Mouse (Mus musculus): ENCODE results near the gene Tmc8.
"Not testable (repeated sequence)": the region's sequence is repeated elsewhere in the genome, so short reads cannot be mapped to it uniquely, and the experiment has no call there.

Tmc8 gene

DNA sequence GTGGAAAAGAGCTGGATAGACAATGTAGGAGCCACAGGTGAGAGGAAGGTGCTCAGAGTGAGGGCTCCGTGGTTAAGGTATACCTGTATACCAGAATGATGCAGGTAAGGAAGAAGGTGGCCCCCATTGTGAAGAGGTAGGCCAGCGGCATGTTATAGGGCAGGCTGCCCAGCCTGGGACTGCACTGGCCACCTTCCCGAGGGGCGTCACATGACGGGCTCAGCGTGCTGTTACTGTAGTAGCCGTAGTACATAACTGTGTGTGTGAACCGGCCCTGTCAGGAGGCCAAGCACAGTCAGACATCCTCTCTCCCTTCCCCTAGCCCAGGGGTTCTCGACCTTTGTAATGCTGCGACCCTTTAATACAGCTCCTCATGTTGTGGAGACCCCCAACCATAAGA is 7.0 kb upstream of the Tmc8 start:
- DNase-seq (ENCODE audit: low spot score in 2 of 2): no peak

DNA sequence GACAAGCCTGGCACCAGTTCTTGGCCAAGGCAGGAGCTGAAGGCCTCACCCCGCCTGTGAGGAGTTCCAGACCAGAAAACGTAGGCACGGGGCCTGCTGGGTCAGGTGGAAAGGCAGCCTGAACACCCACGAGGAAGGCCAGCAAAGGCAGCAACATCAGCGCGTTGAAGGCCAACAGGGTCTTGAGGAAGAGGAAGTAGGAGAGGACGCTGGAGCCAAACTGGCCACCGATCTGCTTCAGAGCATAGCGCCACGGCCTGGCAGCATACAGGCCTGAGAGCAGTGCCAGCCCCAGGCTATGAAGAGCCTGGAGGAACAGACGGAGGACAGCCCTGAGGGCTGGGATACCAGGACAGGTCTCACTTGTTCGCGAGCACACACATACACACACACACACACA is 6.3 kb upstream of the Tmc8 start:
- DNase-seq (ENCODE audit: low spot score in 2 of 2): no peak

DNA sequence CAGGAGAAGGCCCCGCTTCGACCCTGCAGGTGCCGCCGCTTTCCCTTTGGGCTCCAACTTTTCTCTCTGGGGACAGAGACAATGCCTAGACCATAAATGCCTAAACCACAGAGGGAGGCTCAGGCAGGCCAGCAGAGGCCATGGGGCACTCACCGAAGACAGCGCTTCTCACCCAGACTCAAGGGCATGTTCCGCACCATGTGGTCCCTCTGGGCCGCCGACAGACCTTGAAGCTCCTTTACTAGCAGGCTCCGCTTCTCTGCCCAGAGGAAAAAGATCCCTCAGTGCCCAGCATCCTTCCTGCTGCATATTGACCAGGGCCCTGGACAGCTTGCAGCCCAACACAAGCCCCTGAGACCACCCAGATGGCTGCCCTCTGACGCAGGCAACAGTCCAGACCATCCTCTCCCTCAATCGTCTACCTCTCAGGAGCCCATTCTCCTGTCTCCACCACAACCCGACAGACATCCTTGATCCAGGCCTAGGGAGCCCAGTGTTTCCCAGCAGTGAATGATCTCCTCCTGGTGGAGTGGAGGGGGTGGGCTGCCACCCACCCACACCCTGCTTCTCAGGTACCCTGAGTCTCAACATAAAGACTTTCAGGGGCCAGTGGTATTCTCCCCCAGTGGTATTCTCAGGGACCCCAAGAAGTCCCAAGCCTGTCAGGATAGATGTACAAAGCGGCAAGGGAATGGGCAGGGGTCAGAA is 5.6 kb upstream of the Tmc8 start:
- no peak for DNase-seq (ENCODE audit: low spot score in 2 of 2)

DNA sequence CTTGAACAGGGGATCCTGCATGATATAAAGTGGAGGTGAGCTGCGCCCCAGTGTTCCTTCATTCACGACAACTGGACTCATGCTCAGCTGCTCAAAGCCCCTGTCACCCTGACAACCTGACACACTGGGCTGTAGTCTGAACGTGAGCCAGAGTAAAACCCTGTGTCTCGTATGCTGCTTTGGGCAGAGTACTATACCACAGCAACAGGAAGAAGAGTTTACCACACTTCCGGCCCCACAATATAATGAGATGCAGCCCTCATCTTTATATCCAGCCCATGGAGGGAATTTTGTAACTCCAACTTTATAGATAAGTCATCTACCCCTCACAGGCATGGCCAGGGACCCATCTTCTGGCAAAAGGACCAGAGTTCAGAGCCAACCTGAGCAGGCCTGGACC is 4.8 kb upstream of the Tmc8 start:
- DNase-seq (ENCODE audit: low spot score in 2 of 2): no peak

DNA sequence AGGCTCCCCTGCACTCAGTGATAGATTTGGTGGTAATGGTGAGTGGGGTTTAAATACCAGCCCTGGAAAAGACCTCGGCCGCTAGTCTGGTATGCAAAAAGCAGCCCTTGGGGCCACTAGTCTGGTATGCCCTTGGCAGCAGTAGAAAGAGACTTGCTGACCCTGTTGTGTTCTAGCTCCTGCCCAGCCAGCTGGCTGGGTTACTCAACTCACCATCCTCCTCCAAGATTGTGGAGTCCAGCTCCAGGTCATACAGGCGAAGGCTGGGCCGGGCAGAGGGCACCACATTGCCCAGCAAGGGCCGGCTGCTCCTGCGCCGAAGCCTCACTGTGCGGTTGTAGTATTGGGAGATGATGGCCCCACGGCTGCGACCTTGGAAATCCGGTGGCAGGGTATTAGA is 3.8 kb upstream of the Tmc8 start:
- no peak for DNase-seq (ENCODE audit: low spot score in 2 of 2)

DNA sequence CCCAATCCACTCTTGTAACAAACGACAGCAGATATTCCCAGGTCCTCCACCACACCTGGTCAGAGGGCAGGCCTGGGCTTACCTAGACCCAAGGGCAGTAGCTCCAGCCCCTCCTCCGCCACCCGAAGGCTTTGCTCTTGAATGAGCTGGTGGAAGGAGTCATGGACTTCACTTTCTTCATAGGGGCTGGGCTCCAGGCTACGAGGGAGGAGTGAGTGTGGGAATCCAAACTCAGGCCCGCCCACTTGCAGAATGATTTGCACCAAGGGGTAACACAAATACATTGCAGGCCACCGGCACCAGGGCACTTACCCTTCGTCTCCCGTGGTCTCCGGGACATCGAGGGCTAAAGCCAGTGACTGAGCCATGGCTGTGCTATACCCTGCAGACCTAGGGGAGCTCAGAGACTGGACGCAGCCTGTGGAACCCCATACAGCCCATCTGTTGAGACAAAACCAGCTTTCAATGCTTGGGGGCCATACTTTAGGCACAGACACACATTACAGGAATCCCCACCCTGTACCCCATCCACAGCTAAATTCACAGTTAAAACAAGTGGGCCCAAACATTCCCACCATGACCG is 2.9 kb upstream of the Tmc8 start:
- DNase-seq (ENCODE audit: low spot score in 2 of 2): no peak

DNA sequence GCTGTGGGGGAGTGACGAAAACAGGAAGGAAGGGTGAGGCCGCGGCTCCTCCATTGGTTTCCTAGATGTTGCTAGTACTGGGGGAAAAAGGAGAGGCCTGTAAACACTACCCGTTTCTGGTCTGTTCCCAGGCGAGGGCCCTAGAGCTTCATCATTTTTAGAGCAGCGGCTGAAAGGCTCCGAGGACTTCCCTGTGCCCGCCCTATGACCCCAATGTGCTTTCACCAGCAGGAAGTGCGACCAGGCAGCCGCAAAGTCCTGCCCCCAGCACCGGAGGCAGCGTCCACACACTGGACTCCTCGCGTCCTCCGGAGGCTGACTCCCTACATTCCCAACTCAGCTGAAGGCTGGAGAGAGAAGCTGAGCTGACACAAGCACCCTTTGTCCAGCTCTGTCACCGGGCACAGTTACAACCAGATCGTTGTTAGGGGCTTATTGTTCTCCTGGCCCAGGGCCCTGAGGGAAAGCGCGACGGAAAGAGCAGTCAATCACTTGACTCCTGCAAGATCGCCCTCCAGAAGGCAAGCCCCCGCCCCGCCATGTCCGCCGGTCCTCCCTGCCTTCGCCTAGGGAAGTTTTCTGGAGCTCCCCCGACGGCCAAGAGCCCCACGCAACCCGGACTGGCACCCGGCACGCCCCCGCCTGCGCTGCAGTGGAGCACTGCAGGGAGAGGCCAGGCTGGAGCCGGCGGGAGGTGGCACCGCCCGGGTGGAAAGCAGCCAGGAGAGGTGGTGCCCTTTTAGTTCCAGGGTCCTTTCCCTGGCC is 2.3 kb upstream of the Tmc8 start:
- DNase-seq (ENCODE audit: low spot score in 2 of 2): no peak

DNA sequence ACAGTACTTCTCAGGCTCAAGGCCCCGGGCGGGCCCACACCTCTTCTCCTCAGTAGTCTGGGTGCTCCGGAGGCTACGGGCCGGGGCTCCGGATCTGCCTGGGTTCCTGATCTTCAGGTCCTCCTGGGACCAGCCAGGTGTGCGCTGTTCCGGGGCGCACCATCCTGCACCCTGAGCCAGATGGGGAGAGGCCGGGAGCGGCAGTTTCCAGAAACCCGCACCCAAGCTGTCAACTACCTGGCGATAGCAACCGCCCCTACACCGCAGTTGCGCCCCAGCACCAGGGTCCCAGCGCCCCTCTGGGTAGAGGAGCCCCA is 1.7 kb upstream of the Tmc8 start:
- DNase-seq (ENCODE audit: low spot score in 2 of 2): no peak

DNA sequence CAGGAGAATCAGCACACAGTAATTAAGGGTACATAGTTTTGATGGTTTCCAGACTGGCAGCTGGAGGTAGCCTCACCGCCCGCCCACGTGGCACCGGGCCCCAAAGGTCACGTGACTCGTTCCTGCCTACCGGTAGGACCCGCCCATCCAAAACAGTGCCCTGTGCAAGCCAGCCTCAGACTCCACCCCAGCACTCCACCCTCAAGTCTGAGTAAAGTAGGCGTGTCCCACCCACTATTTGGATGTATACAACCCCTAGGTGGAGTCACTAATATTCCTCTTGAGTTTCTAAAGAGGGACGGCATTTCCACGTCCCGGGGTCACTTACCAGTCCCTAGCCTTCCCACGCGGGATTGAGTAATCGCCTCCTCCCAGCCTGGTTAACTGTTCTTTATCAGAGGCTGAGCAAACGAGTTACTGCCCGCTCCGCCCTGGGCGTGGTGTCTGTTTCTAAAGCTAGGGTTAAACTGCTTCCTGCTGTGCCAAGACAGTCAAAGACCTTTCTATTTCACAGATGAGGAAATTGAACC is 1.2 kb upstream of the Tmc8 start:
- no peak for DNase-seq (ENCODE audit: low spot score in 2 of 2)

DNA sequence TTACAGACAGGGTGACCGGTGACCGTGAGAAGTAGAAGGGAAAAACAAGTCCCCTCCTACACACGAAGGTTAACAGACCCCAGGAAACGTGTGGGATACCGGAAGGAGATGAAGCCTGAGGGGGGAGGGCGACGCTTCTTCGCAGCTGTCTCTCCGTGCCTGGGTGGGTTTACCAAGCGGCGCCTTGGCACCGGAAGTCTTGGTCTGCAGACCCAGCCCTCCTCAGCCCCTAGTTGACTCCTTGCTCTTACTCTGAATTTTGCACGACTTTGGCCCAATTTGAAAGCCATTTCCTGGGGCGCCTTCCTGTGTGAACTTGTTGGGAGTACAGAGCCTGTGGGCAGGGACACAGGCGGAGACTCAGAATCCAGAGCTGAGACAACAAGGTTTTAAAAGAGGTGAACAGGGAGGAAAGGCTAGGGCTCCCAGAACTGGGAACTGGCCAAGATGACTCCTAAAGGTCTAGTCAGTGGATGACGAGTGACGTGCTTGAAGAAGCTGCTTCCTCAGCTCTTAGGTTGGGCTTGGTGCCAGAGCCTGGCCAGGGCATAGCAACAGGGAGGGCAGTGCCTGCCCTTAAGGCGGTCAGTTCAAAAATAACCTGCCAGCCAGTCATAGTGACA is 566 bp upstream of the Tmc8 start:
- DNase-seq (ENCODE audit: low spot score in 2 of 2): no peak

DNA sequence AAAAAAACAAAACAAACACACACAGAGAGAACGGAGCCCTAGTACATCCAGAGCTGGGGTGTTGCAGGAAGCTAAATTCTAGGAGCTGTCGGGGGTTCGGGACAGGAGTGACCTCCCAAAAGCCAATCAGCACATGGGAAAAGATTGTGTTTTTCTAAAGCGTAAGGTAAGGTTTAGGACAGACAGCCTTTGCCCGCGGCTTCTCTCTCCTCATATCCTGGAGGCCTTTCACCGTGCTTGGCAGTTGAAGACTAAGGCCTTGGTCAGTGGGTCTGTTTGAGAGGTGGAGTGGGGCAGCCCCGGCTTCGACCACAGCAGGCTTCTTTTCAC is 794 bp downstream of the Tmc8 start:
- no peak for DNase-seq (ENCODE audit: low spot score in 2 of 2)

DNA sequence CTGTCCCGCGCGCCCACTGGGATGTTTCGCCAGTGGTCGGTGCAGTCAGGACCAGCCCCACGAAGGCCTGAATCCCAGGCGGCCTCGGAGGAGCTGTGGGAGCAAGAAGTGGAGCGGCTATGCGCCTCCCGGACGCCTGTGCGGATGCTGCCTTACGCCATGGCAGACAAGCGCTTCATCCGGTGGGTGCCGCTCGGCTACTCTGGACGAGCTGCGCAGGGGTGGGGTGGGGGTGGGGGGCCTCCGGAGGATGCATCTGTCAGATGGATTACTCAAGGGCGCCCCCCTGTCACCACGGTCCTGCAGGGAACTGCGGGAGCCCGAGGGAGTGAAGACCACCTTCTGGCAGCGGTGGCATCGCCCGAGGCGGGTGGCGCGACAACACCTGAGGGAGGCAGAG is 1.2 kb downstream of the Tmc8 start:
- DNase-seq (ENCODE audit: low spot score in 2 of 2): peak in 1 of 2 experiments; percentile 69

DNA sequence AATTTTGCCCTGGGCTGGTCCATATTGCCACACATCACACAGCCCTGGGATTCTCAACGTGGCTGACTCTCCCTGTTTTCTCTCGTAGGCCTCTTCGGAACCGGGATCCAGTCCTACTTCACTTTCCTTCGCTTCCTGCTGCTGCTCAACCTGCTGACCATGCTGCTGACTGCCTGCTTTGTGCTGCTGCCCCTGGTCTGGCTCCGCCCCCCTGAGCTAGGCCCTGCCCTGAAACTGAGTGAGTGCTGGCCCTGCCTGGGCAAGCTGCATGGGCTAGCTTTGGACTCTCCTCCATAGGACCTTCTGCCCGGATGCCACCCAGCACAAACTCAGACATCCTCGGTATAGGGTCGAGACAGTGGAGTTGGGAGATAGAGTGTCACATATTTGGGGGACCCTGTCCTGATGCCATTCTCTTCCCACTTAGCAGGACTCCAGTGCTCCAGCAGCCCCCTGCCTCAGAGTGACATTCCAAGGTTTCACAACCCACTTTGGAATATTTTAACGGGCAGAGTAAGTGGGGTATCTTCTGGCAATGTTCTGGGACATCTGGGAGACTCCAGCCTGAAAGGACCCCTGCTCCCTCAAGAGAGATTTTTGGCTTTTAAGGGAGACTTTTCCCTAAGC is 1.9 kb downstream of the Tmc8 start:
- no peak for DNase-seq (ENCODE audit: low spot score in 2 of 2)

DNA sequence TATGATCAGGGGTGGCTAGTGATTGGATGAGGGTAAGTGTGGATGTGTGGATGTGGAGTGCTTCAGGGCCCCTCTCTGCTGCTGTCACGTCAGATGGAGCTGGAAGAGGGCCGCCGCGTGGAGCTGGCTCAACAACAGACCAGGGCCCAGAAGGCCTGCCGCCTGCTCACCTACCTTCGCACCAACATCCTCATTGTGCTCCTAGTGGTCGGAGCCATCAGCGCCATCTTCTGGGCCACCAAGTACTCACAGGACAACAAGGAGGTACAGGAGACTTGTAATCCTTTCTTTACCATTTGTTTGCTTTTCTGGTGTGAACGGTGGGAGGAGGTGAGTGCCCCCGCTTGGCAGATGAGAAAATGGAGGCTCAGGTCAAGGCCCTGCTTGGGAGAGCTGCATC is 4.4 kb downstream of the Tmc8 start:
- DNase-seq (ENCODE audit: low spot score in 2 of 2): no peak

DNA sequence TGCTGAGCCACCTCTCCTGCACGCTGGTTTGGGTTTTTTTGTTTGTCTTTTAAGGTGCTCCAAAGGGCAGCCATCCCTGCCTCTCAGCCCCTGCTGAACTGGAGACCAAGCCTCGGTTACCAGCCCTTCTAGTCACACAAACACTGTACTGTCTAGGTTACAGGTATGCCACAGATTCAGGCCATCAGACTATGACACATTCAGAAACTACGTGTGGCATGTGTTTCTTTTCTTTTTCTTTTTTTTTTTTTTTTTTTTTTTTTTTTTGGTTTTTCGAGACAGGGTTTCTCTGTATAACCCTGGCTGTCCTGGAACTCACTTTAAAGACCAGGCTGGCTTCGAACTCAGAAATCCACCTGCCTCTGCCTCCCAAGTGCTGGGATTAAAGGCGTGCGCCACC is 6.6 kb downstream of the Tmc8 start:
- DNase-seq (ENCODE audit: low spot score in 2 of 2): not testable (repeated sequence)

DNA sequence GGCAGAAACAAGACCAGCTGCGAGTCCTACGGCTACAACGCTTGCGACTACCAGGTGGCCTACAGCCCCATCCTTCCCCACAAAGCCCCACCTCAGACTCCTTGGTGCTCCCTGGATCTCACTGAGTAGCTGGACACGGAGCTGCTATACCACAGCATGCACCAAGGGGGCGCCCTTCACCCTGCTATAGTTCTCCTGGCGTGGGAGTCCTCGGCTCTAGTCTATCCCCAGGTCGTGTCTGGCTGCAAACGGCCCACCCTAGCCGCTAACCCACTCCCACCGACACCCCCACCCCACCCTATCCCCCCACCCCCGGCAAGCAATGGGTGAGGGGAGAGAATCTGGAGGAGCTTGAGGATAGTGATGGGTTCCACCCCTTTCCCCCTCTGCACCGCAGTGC is 8.4 kb downstream of the Tmc8 start:
- peak in 1 of 2 experiments; percentile 53 for DNase-seq (ENCODE audit: low spot score in 2 of 2)

DNA sequence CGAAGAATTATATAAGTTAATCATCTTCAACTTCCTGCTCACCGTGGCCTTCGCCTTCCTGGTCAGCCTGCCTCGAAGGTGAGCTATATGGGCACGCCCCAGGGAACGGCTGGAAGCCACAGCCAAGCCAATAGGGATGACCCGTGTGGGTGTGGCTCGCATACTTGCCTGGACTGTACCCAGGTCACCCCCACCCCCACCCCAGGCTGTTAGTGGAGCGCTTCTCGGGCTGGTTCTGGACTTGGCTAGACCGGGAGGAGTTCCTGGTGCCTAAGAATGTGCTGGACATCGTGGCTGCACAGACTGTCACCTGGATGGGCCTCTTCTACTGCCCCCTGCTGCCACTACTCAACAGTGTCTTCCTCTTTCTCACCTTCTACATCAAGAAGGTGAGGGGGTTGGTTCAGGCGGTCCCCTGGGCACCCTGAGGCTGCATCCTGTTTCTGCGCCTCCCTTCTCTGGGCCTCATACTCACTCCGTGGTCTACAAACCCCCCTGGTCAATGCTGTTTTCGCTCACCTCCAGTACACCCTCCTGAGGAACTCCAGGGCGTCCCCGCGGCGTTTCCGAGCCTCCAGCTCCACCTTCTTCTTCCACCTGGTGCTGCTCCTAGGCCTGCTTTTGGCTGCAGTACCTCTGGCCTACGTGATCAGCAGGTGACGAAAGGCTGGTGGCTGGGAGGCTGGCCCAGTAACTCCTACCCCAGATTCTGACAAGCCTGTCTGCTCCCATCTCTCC is 9.0 kb downstream of the Tmc8 start:
- no peak for DNase-seq (ENCODE audit: low spot score in 2 of 2)

DNA sequence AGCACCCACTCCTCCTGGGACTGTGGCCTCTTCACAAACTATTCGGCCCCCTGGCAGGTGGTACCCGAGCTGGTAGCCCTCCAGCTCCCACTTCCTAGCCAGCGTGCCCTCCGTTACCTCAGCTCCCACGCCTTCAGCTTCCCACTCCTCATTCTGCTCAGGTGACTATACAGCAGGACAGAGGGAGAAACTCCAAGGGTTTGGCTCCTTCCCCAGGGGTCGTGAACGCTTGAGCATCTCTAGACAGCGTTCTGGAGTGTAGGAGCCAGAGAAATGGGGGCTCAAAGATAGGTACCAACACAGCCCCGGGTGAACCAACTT is 9.5 kb downstream of the Tmc8 start:
- no peak for DNase-seq (ENCODE audit: low spot score in 2 of 2)

DNA sequence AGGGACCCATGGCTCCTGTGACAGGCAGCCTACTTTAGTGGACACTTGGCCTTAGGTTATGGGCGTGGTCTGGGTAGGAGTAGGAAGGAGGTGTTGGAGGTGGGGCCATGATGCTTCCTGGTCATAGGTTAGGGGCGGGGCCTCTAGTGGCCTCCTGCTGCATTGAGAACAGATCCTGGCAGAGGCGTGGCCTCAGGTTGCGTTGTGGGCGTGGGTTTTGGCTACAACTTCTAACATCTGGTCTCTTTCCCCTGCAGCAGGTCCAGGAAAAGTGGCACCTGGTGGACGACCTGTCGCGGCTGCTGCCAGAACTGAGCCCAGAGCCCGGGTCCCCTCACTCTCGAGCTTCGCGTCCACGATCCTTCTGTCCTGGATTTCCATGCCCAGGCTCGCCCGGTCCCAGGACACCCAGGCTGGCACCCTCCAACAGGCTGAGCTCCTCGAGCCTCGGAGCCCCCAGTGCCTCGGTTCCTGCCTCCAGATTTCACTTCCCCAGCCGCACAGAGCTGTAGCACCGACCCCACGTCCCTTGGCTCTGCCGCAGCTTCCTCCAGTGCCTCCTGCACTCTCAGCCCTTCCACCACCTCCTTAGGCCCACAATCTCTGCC is 10.5 kb downstream of the Tmc8 start:
- no peak for DNase-seq (ENCODE audit: low spot score in 2 of 2)

DNA sequence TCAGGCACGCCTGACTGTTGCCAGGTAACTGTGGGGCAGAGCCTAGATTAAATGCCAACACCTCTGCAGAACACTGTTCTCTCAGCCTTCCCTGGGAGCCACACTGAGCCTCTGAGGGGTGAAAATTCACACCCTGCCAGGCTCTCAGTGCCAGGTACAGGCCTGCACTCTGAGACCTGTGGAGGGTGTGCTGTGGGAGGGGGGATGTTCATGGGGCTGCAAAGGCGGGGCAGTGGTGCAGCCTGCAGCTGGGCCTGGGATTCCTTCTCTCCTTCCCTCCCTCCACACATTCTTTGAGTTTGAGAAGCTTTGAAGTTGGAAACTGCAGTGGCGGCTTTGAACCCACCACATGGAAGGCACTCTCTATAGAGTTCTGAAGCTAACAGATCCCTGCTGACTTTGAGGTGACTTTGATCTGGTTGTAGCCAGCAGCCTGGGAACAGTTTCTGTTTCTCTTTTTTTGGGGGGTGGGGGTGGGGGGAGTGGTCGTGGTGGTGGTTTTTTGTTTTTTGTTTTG is 12.2 kb downstream of the Tmc8 start:
- no peak for DNase-seq (ENCODE audit: low spot score in 2 of 2)

DNA sequence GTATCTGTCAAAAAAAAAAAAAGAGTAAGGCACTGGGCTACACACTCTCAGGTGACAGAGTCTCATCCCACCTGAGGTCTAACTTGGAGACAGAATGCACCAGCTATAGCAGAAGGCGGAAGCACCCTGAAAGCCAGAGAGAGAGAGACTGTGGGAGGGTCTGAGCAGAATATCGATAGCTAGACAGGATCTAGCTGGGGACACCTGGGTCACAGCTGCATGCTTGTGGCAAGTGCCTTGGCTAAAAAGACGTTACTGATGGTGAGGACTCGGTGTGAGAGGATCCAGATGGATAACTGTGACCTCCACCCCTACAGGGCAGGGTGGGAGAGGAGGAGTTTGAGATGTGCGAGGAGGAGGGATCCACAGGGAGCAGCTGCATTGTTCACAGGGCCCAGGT is 15.1 kb downstream of the Tmc8 start:
- no peak for DNase-seq (ENCODE audit: low spot score in 2 of 2)
